Mouse (Mus musculus): Measurements from ENCODE around the gene Tiparp.

DNA sequence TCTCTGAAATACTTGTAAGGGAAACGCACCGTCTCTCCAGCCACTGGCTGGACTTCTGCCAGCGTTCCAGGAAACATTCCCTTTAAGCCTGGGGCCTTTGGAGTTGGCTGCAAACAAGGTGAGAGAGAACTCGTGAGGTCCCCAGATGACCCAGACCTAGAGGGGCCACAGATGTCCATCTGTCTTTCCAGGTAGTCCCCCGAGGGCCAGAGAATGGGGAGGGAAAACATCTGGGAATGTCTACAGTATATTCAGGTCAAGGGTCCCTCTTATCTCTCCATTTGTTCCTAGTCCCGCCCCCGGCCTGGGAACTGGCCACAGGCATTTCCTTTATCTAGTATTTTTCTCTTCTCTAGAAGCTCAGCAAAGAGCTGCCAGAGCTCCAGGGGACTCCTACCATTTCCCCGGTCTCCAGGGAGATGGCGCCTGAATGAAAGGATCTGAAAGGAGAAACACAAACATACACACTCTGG is 33.9 kb upstream of the Tiparp start:
- TF ChIP-seq CTCF (conservative IDR thresholded peaks at IDR 0.05; ENCODE audit: insufficient read depth, insufficient read length, low read depth, low read length) = no peak
- TF ChIP-seq POLR2A (IDR thresholded peaks at IDR 0.05; ENCODE audit: low read depth, low read length) = no peak

All from kidney, adult 2 months (tissue).